Mouse (Mus musculus): Measurements from ENCODE around the gene Nars2.

DNA sequence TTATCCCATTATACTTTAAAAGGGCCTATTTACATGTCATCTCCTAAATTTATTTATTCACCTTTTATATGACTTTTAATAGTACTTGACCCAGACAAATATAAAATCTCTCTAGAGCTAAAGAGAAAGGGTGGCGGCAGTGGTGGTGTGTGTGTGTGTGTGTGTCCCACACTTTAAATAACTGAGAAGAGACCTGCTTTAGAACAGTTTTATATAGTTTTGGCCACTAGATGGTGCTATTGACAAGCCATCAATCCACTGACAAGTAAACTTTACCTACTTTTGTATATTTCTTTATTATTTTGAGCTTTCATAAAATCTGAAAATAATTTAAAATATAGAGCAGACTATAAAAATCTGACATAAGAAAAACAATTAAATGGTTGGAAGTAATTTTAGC lies 19.1 kb downstream of the Nars2 start:
- TF ChIP-seq CTCF (IDR thresholded peaks at IDR 0.05; ENCODE audit: low read depth) (peak; percentile 56), EP300 (IDR thresholded peaks at IDR 0.05; ENCODE audit: low read depth) (no peak)

All from heart, postnatal 0 days (tissue).